Mouse (Mus musculus): ENCODE measurements around the gene Wfs1.

The Wfs1 gene

GRCm38 (mm10) chr5:36923826-36924700, 64.9 kb downstream of the Wfs1 start:
- DNase-seq = no peak

GRCm38 (mm10) chr5:36922811-36923210, 66.2 kb downstream of the Wfs1 start:
- no peak for DNase-seq

- no peak for DNase-seq
Measured at GRCm38 (mm10) chr5:36921871-36922270, 67.1 kb downstream of the Wfs1 start.

- no peak for DNase-seq
Measured at GRCm38 (mm10) chr5:36920072-36920471, 68.9 kb downstream of the Wfs1 start.

- no peak for DNase-seq
Measured at GRCm38 (mm10) chr5:36918016-36918415, 71.0 kb downstream of the Wfs1 start.

GRCm38 (mm10) chr5:36917245-36917644, 71.8 kb downstream of the Wfs1 start:
- no peak for DNase-seq

- DNase-seq = no peak
Measured at GRCm38 (mm10) chr5:36916581-36916980, 72.4 kb downstream of the Wfs1 start.

Measured in lung, adult 18-20 months (tissue).